Mouse (Mus musculus): ENCODE results near the gene Fbxo3. TPM values are rescaled to one million over a fixed set of nuclear protein-coding genes. Genes with fewer than 3 reads are reported as not detected.
"Not testable (repeated sequence)": the region's sequence is repeated elsewhere in the genome, so short reads cannot be mapped to it uniquely, and the experiment has no call there.

The Fbxo3 gene
- polyA plus RNA-seq (2015; fragmentation: Nextera tagmentation; extraction: Ambion mirVana): 35.6 and 40.1 TPM in 2 replicates

DNA sequence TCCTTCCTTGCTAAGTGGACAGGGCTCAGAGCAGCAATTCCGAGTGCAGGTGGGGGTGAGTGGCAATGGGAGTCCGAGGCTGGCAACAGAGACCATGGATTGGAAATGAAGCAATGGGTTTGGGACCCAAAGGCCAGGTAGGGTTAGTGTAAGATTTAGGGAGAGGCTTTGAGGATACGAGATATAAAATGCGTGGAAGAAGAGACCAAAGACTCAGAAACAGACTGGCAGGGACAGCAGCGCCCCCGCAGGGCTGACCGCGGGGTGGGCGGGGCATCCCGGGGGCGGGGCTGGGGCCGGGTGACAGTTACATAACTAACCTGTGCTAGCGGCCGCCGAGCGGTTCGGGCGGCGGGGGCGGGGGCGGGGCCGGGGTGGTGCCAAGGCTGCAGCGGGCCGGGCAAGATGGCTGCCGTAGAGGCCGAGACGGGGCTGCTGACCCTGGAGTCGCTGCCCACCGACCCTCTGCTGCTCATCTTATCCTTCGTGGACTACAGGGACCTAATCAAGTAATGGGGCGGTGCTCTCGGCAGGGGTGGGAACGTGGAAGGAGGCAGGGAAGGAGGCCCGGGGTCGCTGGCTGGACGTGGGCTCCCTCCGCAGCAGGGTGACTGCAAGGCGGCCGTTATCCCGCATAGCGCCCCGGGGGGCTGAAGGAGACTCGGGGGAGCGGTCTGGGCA, at the start of gene Fbxo3:
Fbxo3 (plus strand) TSS at position 264 of the 681 bp plus-strand sequence.
- Histone ChIP-seq H3K27me3 (replicated peaks; ENCODE audit: control insufficient read depth, insufficient read depth, low read length) (no peaks in the 10 kb centered on the region), H3K9ac (ENCODE audit: low read depth, low read length) (peak within 1 kb of the TSS; percentile 91), H3K27ac (ENCODE audit: low read depth, low read length) (peak within 1 kb of the TSS; percentile 30; the same call in 1 of the 2 replicates), H3K4me1 (replicated peaks; ENCODE audit: control insufficient read depth, insufficient read depth, low read length) (no peaks in the 10 kb centered on the region), H3K36me3 (ENCODE audit: control insufficient read depth, insufficient read depth) (no peaks in the 10 kb centered on the region), H3K4me2 (replicated peaks; ENCODE audit: low read depth) (peak within 1 kb of the TSS; percentile 76), H3K4me3 (ENCODE audit: low read depth, low read length) (peak within 1 kb of the TSS; percentile 92), H3K9me3 (ENCODE audit: control insufficient read depth) (no peaks in the 10 kb centered on the region)
- WGBS: under 1% methylated on average over 37 of the region's 44 CpGs
- peak; percentile 95 for ATAC-seq
- TF ChIP-seq CTCF (IDR thresholded peaks at IDR 0.05; ENCODE audit: low read depth): peak; percentile 63

- peak; percentile 90 for TF ChIP-seq CTCF (IDR thresholded peaks at IDR 0.05; ENCODE audit: low read depth)
- H3K4me1 ChIP-seq (replicated peaks; ENCODE audit: control insufficient read depth, insufficient read depth, low read length): no peaks in the 10 kb centered on the region
- no peaks in the 10 kb centered on the region for H3K9me3 ChIP-seq (ENCODE audit: control insufficient read depth)
- H3K4me3 ChIP-seq (ENCODE audit: low read depth, low read length): no peak overlapping the region
- no peak for ATAC-seq
- no peak overlapping the region for H3K27ac ChIP-seq (ENCODE audit: low read depth, low read length)
- WGBS: 7% methylated on average over 5 of the region's 5 CpGs
- H3K36me3 ChIP-seq (ENCODE audit: control insufficient read depth, insufficient read depth): no peaks in the 10 kb centered on the region
- H3K4me2 ChIP-seq (replicated peaks; ENCODE audit: low read depth): no peak overlapping the region
- H3K9ac ChIP-seq (ENCODE audit: low read depth, low read length): no peak overlapping the region
- H3K27me3 ChIP-seq (replicated peaks; ENCODE audit: control insufficient read depth, insufficient read depth, low read length): no peaks in the 10 kb centered on the region
These were observed 45.3 kb upstream of the Fbxo3 start for GRCm38 (mm10) chr2:103982250-103982649.

GRCm38 (mm10) chr2:103983146-103983545, 44.4 kb upstream of the Fbxo3 start:
- Histone ChIP-seq H3K4me3 (ENCODE audit: low read depth, low read length) (no peak overlapping the region), H3K9ac (ENCODE audit: low read depth, low read length) (no peak overlapping the region), H3K4me2 (replicated peaks; ENCODE audit: low read depth) (no peak overlapping the region), H3K36me3 (ENCODE audit: control insufficient read depth, insufficient read depth) (no peaks in the 10 kb centered on the region), H3K27me3 (replicated peaks; ENCODE audit: control insufficient read depth, insufficient read depth, low read length) (no peaks in the 10 kb centered on the region), H3K4me1 (replicated peaks; ENCODE audit: control insufficient read depth, insufficient read depth, low read length) (no peaks in the 10 kb centered on the region), H3K27ac (ENCODE audit: low read depth, low read length) (no peak overlapping the region), H3K9me3 (ENCODE audit: control insufficient read depth) (no peaks in the 10 kb centered on the region)
- no peak for TF ChIP-seq CTCF (IDR thresholded peaks at IDR 0.05; ENCODE audit: low read depth)
- no peak for ATAC-seq
- whole genome bisulfite sequencing: 88% methylated on average over 10 of the region's 10 CpGs

GRCm38 (mm10) chr2:103987595-103987994, 39.9 kb upstream of the Fbxo3 start:
- H3K27ac ChIP-seq (ENCODE audit: low read depth, low read length); H3K27me3 ChIP-seq (replicated peaks; ENCODE audit: control insufficient read depth, insufficient read depth, low read length); H3K36me3 ChIP-seq (ENCODE audit: control insufficient read depth, insufficient read depth); H3K4me2 ChIP-seq (replicated peaks; ENCODE audit: low read depth); H3K4me3 ChIP-seq (ENCODE audit: low read depth, low read length); ATAC-seq; H3K9me3 ChIP-seq (ENCODE audit: control insufficient read depth); H3K4me1 ChIP-seq (replicated peaks; ENCODE audit: control insufficient read depth, insufficient read depth, low read length); H3K9ac ChIP-seq (ENCODE audit: low read depth, low read length): not testable (repeated sequence)
- 60% methylated on average over 5 of the region's 8 CpGs for WGBS

DNA sequence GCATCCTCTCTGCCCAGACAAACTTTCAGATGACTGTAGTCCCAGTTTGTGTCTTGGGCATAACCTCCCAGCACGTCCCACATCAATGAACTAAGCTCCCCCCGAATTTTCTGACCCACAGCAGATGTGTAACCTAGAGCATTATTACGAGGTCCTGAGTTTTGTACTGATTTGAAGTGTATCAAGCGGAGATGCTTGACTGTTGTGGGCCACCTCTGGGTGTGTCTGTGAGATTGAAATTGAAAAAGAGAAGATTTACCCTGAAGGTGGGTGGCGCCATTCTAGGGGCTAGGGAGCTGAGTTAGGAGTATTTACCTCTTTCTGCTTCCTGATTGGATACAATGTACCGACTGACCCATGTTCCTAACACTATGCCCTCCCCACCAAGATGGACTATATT, 37.8 kb upstream of the Fbxo3 start:
- Histone ChIP-seq H3K4me2 (replicated peaks; ENCODE audit: low read depth) (no peak overlapping the region), H3K4me1 (replicated peaks; ENCODE audit: control insufficient read depth, insufficient read depth, low read length) (no peaks in the 10 kb centered on the region), H3K9ac (ENCODE audit: low read depth, low read length) (no peak overlapping the region), H3K36me3 (ENCODE audit: control insufficient read depth, insufficient read depth) (no peaks in the 10 kb centered on the region), H3K27me3 (replicated peaks; ENCODE audit: control insufficient read depth, insufficient read depth, low read length) (0 out of 2 replicates have a peak, but pooled peaks cover 3% of the 10 kb centered on the region), H3K4me3 (ENCODE audit: low read depth, low read length) (no peak overlapping the region), H3K27ac (ENCODE audit: low read depth, low read length) (no peak overlapping the region), H3K9me3 (ENCODE audit: control insufficient read depth) (no peaks in the 10 kb centered on the region)
- no peak for ATAC-seq
- WGBS: 86% methylated on average over 6 of the region's 6 CpGs
- TF ChIP-seq CTCF (IDR thresholded peaks at IDR 0.05; ENCODE audit: low read depth): no peak

GRCm38 (mm10) chr2:103991303-103991702, 36.2 kb upstream of the Fbxo3 start:
- Histone ChIP-seq H3K36me3 (ENCODE audit: control insufficient read depth, insufficient read depth) (no peaks in the 10 kb centered on the region), H3K9ac (ENCODE audit: low read depth, low read length) (no peak overlapping the region), H3K4me3 (ENCODE audit: low read depth, low read length) (no peak overlapping the region), H3K9me3 (ENCODE audit: control insufficient read depth) (no peaks in the 10 kb centered on the region), H3K4me2 (replicated peaks; ENCODE audit: low read depth) (no peak overlapping the region), H3K4me1 (replicated peaks; ENCODE audit: control insufficient read depth, insufficient read depth, low read length) (no peaks in the 10 kb centered on the region), H3K27me3 (replicated peaks; ENCODE audit: control insufficient read depth, insufficient read depth, low read length) (0 out of 2 replicates have a peak, but pooled peaks cover 3% of the 10 kb centered on the region), H3K27ac (ENCODE audit: low read depth, low read length) (no peak overlapping the region)
- TF ChIP-seq CTCF (IDR thresholded peaks at IDR 0.05; ENCODE audit: low read depth): peak; percentile 29; the same call in 1 of the 2 replicates
- no peak for ATAC-seq
